Mouse (Mus musculus): ENCODE measurements around the gene Olfr1392. TPM values are rescaled to one million over a fixed set of nuclear protein-coding genes. Genes with fewer than 3 reads are reported as not detected.

Olfr1392 gene
- polyA plus RNA-seq, 1 experiment: 0.17 TPM

GRCm38 (mm10) chr11:49263149-49263548, 21.9 kb upstream of the Olfr1392 start:
- H3K4me1 ChIP-seq (ENCODE audit: control insufficient read depth, insufficient read depth, low read length): no peaks in the 10 kb centered on the region
- H3K27ac ChIP-seq (ENCODE audit: insufficient read depth, low read length): no peak overlapping the region
- no peak overlapping the region for H3K4me3 ChIP-seq (ENCODE audit: insufficient read depth, low read length)
- TF ChIP-seq POLR2A (IDR thresholded peaks at IDR 0.05; ENCODE audit: extremely low read depth, insufficient read depth, low read length) (no peak), CTCF (IDR thresholded peaks at IDR 0.05; ENCODE audit: extremely low read depth, insufficient read depth, low read length) (no peak)

GRCm38 (mm10) chr11:49264081-49264480, 21.0 kb upstream of the Olfr1392 start:
- TF ChIP-seq POLR2A (IDR thresholded peaks at IDR 0.05; ENCODE audit: extremely low read depth, insufficient read depth, low read length) (no peak), CTCF (IDR thresholded peaks at IDR 0.05; ENCODE audit: extremely low read depth, insufficient read depth, low read length) (no peak)

GRCm38 (mm10) chr11:49264622-49265021, 20.5 kb upstream of the Olfr1392 start:
- H3K27ac ChIP-seq (ENCODE audit: insufficient read depth, low read length): no peak overlapping the region

More at GRCm38 (mm10) chr11:49264081-49264480, 21.0 kb upstream of the Olfr1392 start:
- Histone ChIP-seq H3K4me3 (ENCODE audit: insufficient read depth, low read length) (no peak overlapping the region), H3K4me1 (ENCODE audit: control insufficient read depth, insufficient read depth, low read length) (no peaks in the 10 kb centered on the region), H3K27ac (ENCODE audit: insufficient read depth, low read length) (no peak overlapping the region)

GRCm38 (mm10) chr11:49265101-49265500, 20.0 kb upstream of the Olfr1392 start:
- no peaks in the 10 kb centered on the region for H3K4me1 ChIP-seq (ENCODE audit: control insufficient read depth, insufficient read depth, low read length)
- no peak overlapping the region for H3K27ac ChIP-seq (ENCODE audit: insufficient read depth, low read length)
- TF ChIP-seq CTCF (IDR thresholded peaks at IDR 0.05; ENCODE audit: extremely low read depth, insufficient read depth, low read length): no peak
- no peak for TF ChIP-seq POLR2A (IDR thresholded peaks at IDR 0.05; ENCODE audit: extremely low read depth, insufficient read depth, low read length)
- H3K4me3 ChIP-seq (ENCODE audit: insufficient read depth, low read length): no peak overlapping the region

More at GRCm38 (mm10) chr11:49264622-49265021, 20.5 kb upstream of the Olfr1392 start:
- no peak for TF ChIP-seq CTCF (IDR thresholded peaks at IDR 0.05; ENCODE audit: extremely low read depth, insufficient read depth, low read length)
- TF ChIP-seq POLR2A (IDR thresholded peaks at IDR 0.05; ENCODE audit: extremely low read depth, insufficient read depth, low read length): no peak
- H3K4me3 ChIP-seq (ENCODE audit: insufficient read depth, low read length): no peak overlapping the region
- H3K4me1 ChIP-seq (ENCODE audit: control insufficient read depth, insufficient read depth, low read length): no peaks in the 10 kb centered on the region

GRCm38 (mm10) chr11:49266671-49267070, 18.4 kb upstream of the Olfr1392 start:
- no peak overlapping the region for H3K27ac ChIP-seq (ENCODE audit: insufficient read depth, low read length)
- no peaks in the 10 kb centered on the region for H3K4me1 ChIP-seq (ENCODE audit: control insufficient read depth, insufficient read depth, low read length)
- no peak for TF ChIP-seq POLR2A (IDR thresholded peaks at IDR 0.05; ENCODE audit: extremely low read depth, insufficient read depth, low read length)
- TF ChIP-seq CTCF (IDR thresholded peaks at IDR 0.05; ENCODE audit: extremely low read depth, insufficient read depth, low read length): no peak
- H3K4me3 ChIP-seq (ENCODE audit: insufficient read depth, low read length): no peak overlapping the region

- TF ChIP-seq CTCF (IDR thresholded peaks at IDR 0.05; ENCODE audit: extremely low read depth, insufficient read depth, low read length): no peak
- TF ChIP-seq POLR2A (IDR thresholded peaks at IDR 0.05; ENCODE audit: extremely low read depth, insufficient read depth, low read length): no peak
- Histone ChIP-seq H3K4me3 (ENCODE audit: insufficient read depth, low read length) (no peak overlapping the region), H3K4me1 (ENCODE audit: control insufficient read depth, insufficient read depth, low read length) (no peaks in the 10 kb centered on the region), H3K27ac (ENCODE audit: insufficient read depth, low read length) (no peak overlapping the region)
Measured at GRCm38 (mm10) chr11:49267316-49267715, 17.8 kb upstream of the Olfr1392 start.

GRCm38 (mm10) chr11:49267970-49268579, 17.0 kb upstream of the Olfr1392 start:
- Histone ChIP-seq H3K27ac (ENCODE audit: insufficient read depth, low read length) (no peak overlapping the region), H3K4me3 (ENCODE audit: insufficient read depth, low read length) (no peak overlapping the region), H3K4me1 (ENCODE audit: control insufficient read depth, insufficient read depth, low read length) (no peaks in the 10 kb centered on the region)
- no peak for TF ChIP-seq CTCF (IDR thresholded peaks at IDR 0.05; ENCODE audit: extremely low read depth, insufficient read depth, low read length)
- no peak for TF ChIP-seq POLR2A (IDR thresholded peaks at IDR 0.05; ENCODE audit: extremely low read depth, insufficient read depth, low read length)

GRCm38 (mm10) chr11:49269761-49270160, 15.3 kb upstream of the Olfr1392 start:
- TF ChIP-seq POLR2A (IDR thresholded peaks at IDR 0.05; ENCODE audit: extremely low read depth, insufficient read depth, low read length) (no peak), CTCF (IDR thresholded peaks at IDR 0.05; ENCODE audit: extremely low read depth, insufficient read depth, low read length) (no peak)
- H3K4me3 ChIP-seq (ENCODE audit: insufficient read depth, low read length): no peak overlapping the region
- H3K27ac ChIP-seq (ENCODE audit: insufficient read depth, low read length): no peak overlapping the region
- no peaks in the 10 kb centered on the region for H3K4me1 ChIP-seq (ENCODE audit: control insufficient read depth, insufficient read depth, low read length)

- Histone ChIP-seq H3K27ac (ENCODE audit: insufficient read depth, low read length) (no peak overlapping the region), H3K4me3 (ENCODE audit: insufficient read depth, low read length) (no peak overlapping the region), H3K4me1 (ENCODE audit: control insufficient read depth, insufficient read depth, low read length) (no peaks in the 10 kb centered on the region)
- no peak for TF ChIP-seq CTCF (IDR thresholded peaks at IDR 0.05; ENCODE audit: extremely low read depth, insufficient read depth, low read length)
- TF ChIP-seq POLR2A (IDR thresholded peaks at IDR 0.05; ENCODE audit: extremely low read depth, insufficient read depth, low read length): no peak
Measured at GRCm38 (mm10) chr11:49270368-49270767, 14.7 kb upstream of the Olfr1392 start.

- Histone ChIP-seq H3K27ac (ENCODE audit: insufficient read depth, low read length) (no peak overlapping the region), H3K4me1 (ENCODE audit: control insufficient read depth, insufficient read depth, low read length) (no peaks in the 10 kb centered on the region), H3K4me3 (ENCODE audit: insufficient read depth, low read length) (no peak overlapping the region)
- TF ChIP-seq POLR2A (IDR thresholded peaks at IDR 0.05; ENCODE audit: extremely low read depth, insufficient read depth, low read length): no peak
- TF ChIP-seq CTCF (IDR thresholded peaks at IDR 0.05; ENCODE audit: extremely low read depth, insufficient read depth, low read length): peak; percentile 56; the same call in 1 of the 2 replicates
Measured at GRCm38 (mm10) chr11:49271334-49271733, 13.7 kb upstream of the Olfr1392 start.
